ENCODE assay signal across 12 mouse cellular contexts in the genomic region with DNA sequence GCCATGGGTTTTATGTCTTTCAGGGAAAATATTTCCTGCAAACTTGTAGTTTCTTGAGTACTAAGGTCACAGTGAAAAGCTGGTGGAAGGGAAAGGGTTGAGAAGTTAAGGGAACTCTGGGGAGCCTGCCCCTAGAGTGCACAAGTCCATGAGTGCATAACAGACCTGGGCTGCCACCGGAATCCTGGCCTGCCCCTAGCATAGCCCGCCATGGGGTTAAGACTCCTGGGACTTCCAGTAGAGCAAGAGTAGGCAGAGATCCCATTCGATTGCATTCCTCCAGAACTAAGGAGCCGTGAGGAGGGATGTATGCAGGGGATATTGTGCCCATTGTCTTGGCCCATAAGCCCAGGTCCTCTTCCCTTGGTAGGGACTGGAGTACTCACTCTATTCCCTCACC. TPM values are rescaled to one million over a fixed set of nuclear protein-coding genes. Genes with fewer than 3 reads are reported as not detected.
DNase-seq lines count a peak whose midpoint lies in the region; ATAC-seq and TF ChIP-seq lines count a peak whose summit lies in the region.
"Had no signal": no experiment of that assay in that cellular context is flagged by ENCODE, and none has a peak within 500 bp of the region (broad histone marks: within the 10 kb centered on the region; RNA-seq: fewer than 3 reads in every experiment).

No protein-coding gene starts in this region.

- peak overlapping the region; percentile 74 for H3K27ac ChIP-seq in MEL (ENCODE audit: control insufficient read depth, low read depth, low read length)
- H3K27ac ChIP-seq in brown adipose tissue, adult 24 weeks (replicated peaks; ENCODE audit: low read depth, low read length): peak overlapping the region; percentile 32
- H3K27ac ChIP-seq in liver, postnatal 0 days (ENCODE audit: low read depth): peak overlapping the region; percentile 91
- H3K27ac ChIP-seq in forebrain, embryonic 12.5 days: no peak overlapping the region
- H3K27ac ChIP-seq: lung, embryonic 15.5 days; neural tube, embryonic 13.5 days had no signal

- no peak for ATAC-seq in liver, postnatal 0 days
- no peak for ATAC-seq in forebrain, embryonic 12.5 days (ENCODE audit: low FRiP score)

- WGBS in liver, postnatal 0 days (ENCODE audit: insufficient replicate concordance): 39% methylated on average over 4 of the region's 4 CpGs
- WGBS in forebrain, embryonic 12.5 days: 92% methylated on average over 4 of the region's 4 CpGs

- peak; percentile 44 for DNase-seq in kidney, postnatal 10 days
- no peak for DNase-seq in kidney, postnatal 25 days
- no peak for DNase-seq in MEL (ENCODE audit: low read depth, low spot score)
- no peak for DNase-seq in liver, postnatal 0 days
- no peak for DNase-seq in layer of hippocampus, adult 9-10 months (ENCODE audit: low spot score)
- DNase-seq: gastrocnemius, postnatal 14 days; midbrain, embryonic 14.5 days; right cerebral cortex, postnatal 25 days had no signal

- H3K4me2 ChIP-seq in liver, postnatal 0 days (ENCODE audit: low read depth, low read length): peak overlapping the region; percentile 65
- H3K4me2 ChIP-seq in forebrain, embryonic 12.5 days: no peak overlapping the region
- H3K4me2 ChIP-seq: lung, embryonic 15.5 days; neural tube, embryonic 13.5 days had no signal

- peak overlapping the region; percentile 45 for H3K9ac ChIP-seq in MEL (ENCODE audit: control insufficient read depth, low read depth, low read length, poor library complexity, severe bottlenecking)
- peak overlapping the region; percentile 60 for H3K9ac ChIP-seq in liver, postnatal 0 days (replicated peaks)
- no peak overlapping the region for H3K9ac ChIP-seq in forebrain, embryonic 12.5 days
- H3K9ac ChIP-seq: lung, embryonic 15.5 days; neural tube, embryonic 13.5 days had no signal

- no peak for TF ChIP-seq POLR2A in MEL (IDR thresholded peaks at IDR 0.05; ENCODE audit: control insufficient read depth in 1 of 2, insufficient read depth in 1 of 2, low read depth in 1 of 2, low read length in 2 of 2, poor library complexity in 1 of 2)

- no peak for TF ChIP-seq RAD21 in MEL (IDR thresholded peaks at IDR 0.05; ENCODE audit: low read depth, low read length)

- peaks cover 48 to 52% of the 10 kb centered on the region in 2 experiments for H3K4me1 ChIP-seq in MEL (ENCODE audit: control insufficient read depth in 1 of 2, insufficient read depth in 2 of 2, low read length in 2 of 2)
- H3K4me1 ChIP-seq in brown adipose tissue, adult 24 weeks (ENCODE audit: control insufficient read depth, insufficient read depth, insufficient read length, low read length): peaks cover 25% of the 10 kb centered on the region
- peaks cover 19% of the 10 kb centered on the region for H3K4me1 ChIP-seq in liver, postnatal 0 days (ENCODE audit: insufficient read depth)
- no peaks in the 10 kb centered on the region for H3K4me1 ChIP-seq in forebrain, embryonic 12.5 days
- H3K4me1 ChIP-seq: lung, embryonic 15.5 days; neural tube, embryonic 13.5 days had no signal

- H3K9me3 ChIP-seq in MEL (replicated peaks; ENCODE audit: insufficient read depth, low read length): no peaks in the 10 kb centered on the region
- H3K9me3 ChIP-seq in liver, postnatal 0 days (ENCODE audit: low read length): no peaks in the 10 kb centered on the region
- H3K9me3 ChIP-seq in forebrain, embryonic 12.5 days: no peaks in the 10 kb centered on the region
- H3K9me3 ChIP-seq: lung, embryonic 15.5 days; neural tube, embryonic 13.5 days had no signal

- no peak for TF ChIP-seq EP300 in MEL (IDR thresholded peaks at IDR 0.05; ENCODE audit: low read depth in 1 of 2, low read length in 2 of 2)
- TF ChIP-seq EP300 in liver, postnatal 0 days (IDR thresholded peaks at IDR 0.05; ENCODE audit: low read depth): no peak

- H3K79me2 ChIP-seq in MEL (ENCODE audit: control insufficient read depth, insufficient read depth, low read length, poor library complexity): peaks cover 63% of the 10 kb centered on the region

- H3K4me3 ChIP-seq in MEL (ENCODE audit: control insufficient read depth in 1 of 2, insufficient read depth in 1 of 2, low read depth in 2 of 2, low read length in 2 of 2): peak overlapping the region; percentile 28 to 29; a peak in 3 of 4 replicates
- peak overlapping the region; percentile 29 for H3K4me3 ChIP-seq in brown adipose tissue, adult 24 weeks (ENCODE audit: insufficient read depth, low read depth, low read length)
- peak overlapping the region; percentile 51 for H3K4me3 ChIP-seq in liver, postnatal 0 days (ENCODE audit: low read depth, low read length)
- H3K4me3 ChIP-seq in forebrain, embryonic 12.5 days (replicated peaks): no peak overlapping the region
- H3K4me3 ChIP-seq: lung, embryonic 15.5 days; neural tube, embryonic 13.5 days had no signal

- H3K36me3 ChIP-seq in MEL (ENCODE audit: control insufficient read depth in 1 of 2, insufficient read depth in 2 of 2, low read length in 2 of 2): peaks cover 2 to 54% of the 10 kb centered on the region in 2 experiments
- peaks cover 16% of the 10 kb centered on the region for H3K36me3 ChIP-seq in liver, postnatal 0 days (replicated peaks; ENCODE audit: insufficient read depth, low read length)
- H3K36me3 ChIP-seq in forebrain, embryonic 12.5 days (replicated peaks): peaks cover 20% of the 10 kb centered on the region

- no peaks in the 10 kb centered on the region for H3K27me3 ChIP-seq in MEL (ENCODE audit: control insufficient read depth in 1 of 2, insufficient read depth in 2 of 2, low read length in 2 of 2)
- no peaks in the 10 kb centered on the region for H3K27me3 ChIP-seq in liver, postnatal 0 days (ENCODE audit: insufficient read depth, low read length)
- no peaks in the 10 kb centered on the region for H3K27me3 ChIP-seq in forebrain, embryonic 12.5 days
- H3K27me3 ChIP-seq: lung, embryonic 15.5 days; neural tube, embryonic 13.5 days had no signal

- no peak for TF ChIP-seq CTCF in MEL (IDR thresholded peaks at IDR 0.05 in 2 of 3, conservative IDR thresholded peaks at IDR 0.05 in 1 of 3; ENCODE audit: control insufficient read depth in 1 of 3, insufficient read depth in 1 of 3, low read depth in 2 of 3, low read length in 3 of 3, poor library complexity in 1 of 3, severe bottlenecking in 1 of 3)
- TF ChIP-seq CTCF in liver, postnatal 0 days (IDR thresholded peaks at IDR 0.05; ENCODE audit: low read depth): no peak

TF ChIP-seq in MEL, 35 proteins besides CTCF, POLR2A, EP300 and RAD21:
- TF ChIP-seq ZNF384 (IDR thresholded peaks at IDR 0.05; ENCODE audit: low read depth, low read length): no peak
- TF ChIP-seq CHD2 (IDR thresholded peaks at IDR 0.05; ENCODE audit: low read length): no peak
- no peak for TF ChIP-seq ZKSCAN1 (IDR thresholded peaks at IDR 0.05; ENCODE audit: low read depth, low read length)
- TF ChIP-seq TAL1 (IDR thresholded peaks at IDR 0.05; ENCODE audit: low read length): no peak
- no peak for TF ChIP-seq USF1 (IDR thresholded peaks at IDR 0.05; ENCODE audit: low read depth, low read length)
- no peak for TF ChIP-seq SIN3A (IDR thresholded peaks at IDR 0.05; ENCODE audit: low read length)
- TF ChIP-seq MXI1 (IDR thresholded peaks at IDR 0.05; ENCODE audit: low read depth, low read length): no peak

RNA-seq across cellular contexts. Expression of gene Ccm2, which starts 14.8 kb away (rescaled TPM):
- total RNA-seq in MEL (2012; rRNA removed): 65.2 and 66.4 TPM in 2 replicates
- 10 to 100 TPM in 1 of 2 experiments, not detected in 1; 49.2 TPM for polyA plus RNA-seq in MEL (2012; ENCODE audit: insufficient read depth in 1 of 2, insufficient read length in 2 of 2, low read depth in 1 of 2, low replicate concordance in 2 of 2, missing spikeins in 1 of 2)
- polyA plus RNA-seq in brown adipose tissue, adult 24 weeks (2012; ENCODE audit: insufficient read depth, insufficient read length, missing spikeins): 26.2 and 29.6 TPM in 2 replicates
- 33.9 and 34.9 TPM in 2 replicates for polyA plus RNA-seq in liver, postnatal 0 days (2015; fragmentation: Nextera tagmentation; extraction: Ambion mirVana)
- 89.9 and 90.7 TPM in 2 replicates for polyA plus RNA-seq in forebrain, embryonic 12.5 days (2016; fragmentation: Nextera tagmentation; extraction: Ambion mirVana)

RNA-seq across cellular contexts. Expression of gene Myo1g, which starts 40.7 kb away (rescaled TPM):
- total RNA-seq in MEL (2012; rRNA removed): 19.4 and 22.8 TPM in 2 replicates
- polyA plus RNA-seq in MEL (2012; ENCODE audit: insufficient read depth in 1 of 2, insufficient read length in 2 of 2, low read depth in 1 of 2, low replicate concordance in 2 of 2, missing spikeins in 1 of 2): 10 to 100 TPM in 1 of 2 experiments, not detected in 1; 33.3 TPM
- 0.71 and 2.9 TPM in 2 replicates for polyA plus RNA-seq in brown adipose tissue, adult 24 weeks (2012; ENCODE audit: insufficient read depth, insufficient read length, missing spikeins)
- 8.2 and 9.4 TPM in 2 replicates for polyA plus RNA-seq in liver, postnatal 0 days (2015; fragmentation: Nextera tagmentation; extraction: Ambion mirVana)
- polyA plus RNA-seq in forebrain, embryonic 12.5 days (2016; fragmentation: Nextera tagmentation; extraction: Ambion mirVana): 0.31 and 0.63 TPM in 2 replicates

RNA-seq across cellular contexts. Expression of gene Nacad, which starts 44.4 kb away (rescaled TPM):
- 0.10 and 0.12 TPM in 2 replicates for total RNA-seq in MEL (2012; rRNA removed)
- polyA plus RNA-seq in MEL (2012; ENCODE audit: insufficient read depth in 1 of 2, insufficient read length in 2 of 2, low read depth in 1 of 2, low replicate concordance in 2 of 2, missing spikeins in 1 of 2): under 1 TPM in 1 of 2 experiments, not detected in 1; 0.32 TPM
- not detected in 2 replicates for polyA plus RNA-seq in brown adipose tissue, adult 24 weeks (2012; ENCODE audit: insufficient read depth, insufficient read length, missing spikeins)
- polyA plus RNA-seq in liver, postnatal 0 days (2015; fragmentation: Nextera tagmentation; extraction: Ambion mirVana): 1.5 and 1.6 TPM in 2 replicates
- polyA plus RNA-seq in forebrain, embryonic 12.5 days (2016; fragmentation: Nextera tagmentation; extraction: Ambion mirVana): 56.3 and 63.2 TPM in 2 replicates

Comparison
In these comparisons a context has a peak if more than half of its experiments do, and no peak if none do; other contexts are left out.
1. RNA of gene Nacad, which starts 44.4 kb away (polyA plus RNA-seq): 56.3 to 63.2 TPM in forebrain, embryonic 12.5 days; 1.5 to 1.6 TPM in liver, postnatal 0 days, 0.32 TPM in MEL and not detected in brown adipose tissue, adult 24 weeks; every median in the first group is over 10 times any median in the second.